Mouse (Mus musculus): ENCODE data around the gene C77080. TPM values are rescaled to one million over a fixed set of nuclear protein-coding genes. Genes with fewer than 3 reads are reported as not detected.

C77080 gene
- polyA plus RNA-seq, 1 experiment from 2014 or later: 8.3 TPM

DNA sequence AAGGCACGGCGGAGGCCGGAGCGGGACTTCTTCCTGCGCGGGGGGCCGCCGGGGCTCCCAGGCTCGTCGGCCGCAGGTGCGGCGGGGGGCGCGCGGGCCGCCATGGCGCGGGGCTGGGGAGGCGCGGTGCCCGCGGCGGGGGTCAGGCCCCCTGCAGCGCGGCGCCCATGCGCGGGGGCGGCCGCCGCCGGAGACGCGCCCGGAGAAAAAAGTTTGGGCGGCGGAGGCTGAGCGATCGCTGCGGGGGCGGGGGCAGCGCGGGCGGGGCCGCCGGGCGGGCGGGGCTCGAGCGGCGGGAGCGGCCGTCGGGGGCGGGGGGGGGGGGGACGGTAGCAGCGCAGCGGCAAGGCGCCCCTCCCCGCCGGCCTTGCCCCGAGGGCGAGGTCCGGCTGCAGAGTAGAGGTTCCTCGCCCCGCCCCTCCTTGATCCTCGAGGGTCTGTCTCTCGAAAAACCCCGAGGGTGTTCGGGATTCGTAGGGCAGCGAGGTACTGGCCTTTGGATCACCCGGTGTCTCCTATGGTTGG, 12.9 kb downstream of the C77080 start:
- no peaks in the 10 kb centered on the region for H3K9me3 ChIP-seq (replicated peaks)
- peak overlapping the region; percentile 67 for H3K9ac ChIP-seq
- no peak; the same call in 1 of the 2 replicates for ATAC-seq (replicated peaks; ENCODE audit: low FRiP score)
- no peaks in the 10 kb centered on the region for H3K36me3 ChIP-seq
- peak overlapping the region; percentile 96 for H3K4me2 ChIP-seq
- under 1% methylated on average over 33 of the region's 74 CpGs for WGBS
- peak overlapping the region; percentile 66 for H3K4me3 ChIP-seq (replicated peaks)
- H3K27ac ChIP-seq: no peak overlapping the region
- H3K4me1 ChIP-seq: peaks cover 61% of the 10 kb centered on the region
- peaks cover 35% of the 10 kb centered on the region for H3K27me3 ChIP-seq

DNA sequence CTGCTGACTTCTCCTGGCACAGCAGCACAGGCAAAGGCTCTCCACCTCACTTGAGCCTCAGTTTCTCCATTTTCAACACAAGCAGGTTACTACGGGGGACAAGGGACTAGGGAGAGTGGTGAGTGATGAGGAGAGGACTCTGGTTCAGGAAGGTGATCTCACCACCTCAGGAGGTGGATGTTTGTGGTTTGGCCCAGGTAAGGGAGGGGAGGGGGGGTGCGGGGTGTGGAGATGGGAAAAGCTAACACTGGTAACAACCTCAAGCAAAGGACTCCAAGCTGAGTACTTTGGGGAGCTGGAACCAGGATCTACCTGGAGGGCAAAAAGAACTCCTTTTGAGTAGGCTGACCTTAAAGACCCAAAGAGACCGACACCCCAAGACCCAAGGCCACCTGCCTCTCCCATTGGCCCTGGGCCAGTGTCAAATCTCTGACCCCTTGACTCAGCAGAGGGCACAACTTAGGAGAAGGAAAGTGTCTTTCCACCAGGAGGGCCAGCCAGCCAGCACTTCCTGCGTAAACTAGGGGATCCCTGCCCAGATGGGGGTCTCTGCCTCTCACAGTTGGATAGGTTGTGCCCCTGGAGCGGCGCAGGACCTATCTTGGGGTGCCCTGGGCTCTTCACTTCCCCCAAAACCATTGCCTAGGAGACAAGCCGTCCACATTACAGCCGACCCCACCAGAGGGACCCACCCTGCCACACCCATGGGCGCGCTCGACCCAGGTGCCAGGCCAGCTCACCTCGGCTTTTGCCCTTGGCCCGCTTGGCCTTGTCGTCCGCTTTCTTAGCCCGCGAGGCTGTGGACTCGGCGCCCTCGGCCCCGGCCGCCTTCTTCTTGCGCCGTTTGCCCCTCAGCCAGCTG, 13.6 kb downstream of the C77080 start:
- Histone ChIP-seq H3K4me1 (peaks cover 67% of the 10 kb centered on the region), H3K36me3 (no peaks in the 10 kb centered on the region), H3K4me3 (replicated peaks) (peak overlapping the region; percentile 66), H3K9ac (peak overlapping the region; percentile 67), H3K4me2 (peak overlapping the region; percentile 96), H3K9me3 (replicated peaks) (no peaks in the 10 kb centered on the region), H3K27me3 (peaks cover 35% of the 10 kb centered on the region), H3K27ac (no peak overlapping the region)
- 12% methylated on average over 24 of the region's 24 CpGs for WGBS
- ATAC-seq (replicated peaks; ENCODE audit: low FRiP score): no peak; the same call in 1 of the 2 replicates

DNA sequence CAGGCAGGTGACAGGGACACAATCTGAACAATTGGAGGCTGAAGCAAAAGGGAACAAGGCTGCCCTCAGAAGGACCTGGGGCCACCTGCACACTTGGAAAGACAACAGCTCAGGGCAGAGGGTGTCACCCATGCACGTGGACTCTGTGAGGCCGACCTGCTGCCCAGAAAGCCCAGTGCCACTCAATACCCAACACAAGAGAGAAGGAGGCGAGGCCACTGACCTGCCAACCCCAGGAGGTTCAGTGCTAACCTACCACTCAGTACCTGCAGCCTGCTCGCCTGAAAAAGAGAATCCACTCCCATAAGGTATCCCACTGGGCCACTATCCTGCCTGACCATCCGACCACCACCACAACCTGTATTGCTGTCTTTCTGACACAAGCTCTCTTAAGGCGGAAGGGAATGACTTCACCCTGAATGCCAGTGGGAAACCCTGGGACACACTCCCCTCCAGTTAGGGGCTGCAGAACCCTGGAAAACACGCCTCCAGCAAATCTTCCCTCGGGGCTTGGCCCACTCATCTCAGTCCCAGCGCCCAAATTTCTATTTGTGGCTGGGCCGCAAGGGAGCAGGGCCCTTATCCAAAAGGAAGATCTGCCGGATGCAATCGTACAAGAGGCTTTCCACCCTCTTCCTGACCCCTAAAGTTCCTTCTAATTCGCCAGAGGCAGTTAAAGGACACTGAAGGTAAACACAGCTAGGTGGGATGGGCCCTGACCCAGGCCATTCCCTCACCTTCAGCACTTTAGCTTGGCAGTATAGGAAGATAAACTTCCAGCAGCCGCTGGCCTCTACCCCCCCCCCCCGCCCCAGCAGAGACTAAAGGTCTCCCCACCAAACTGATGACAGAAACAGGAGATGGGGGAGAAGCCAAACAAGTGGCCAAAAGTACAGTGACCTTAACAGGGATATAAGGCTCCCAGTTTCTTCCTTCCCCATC, 14.6 kb downstream of the C77080 start:
- Histone ChIP-seq H3K27ac (no peak overlapping the region), H3K4me3 (replicated peaks) (0 out of 2 replicates have a peak overlapping the region, but pooled peaks have one; percentile 15), H3K4me1 (peaks cover 70% of the 10 kb centered on the region), H3K4me2 (peak overlapping the region; percentile 96), H3K9me3 (replicated peaks) (no peaks in the 10 kb centered on the region), H3K9ac (no peak overlapping the region; the same call in 1 of the 2 replicates), H3K36me3 (no peaks in the 10 kb centered on the region), H3K27me3 (peaks cover 35% of the 10 kb centered on the region)
- no peak for ATAC-seq (replicated peaks; ENCODE audit: low FRiP score)
- 40% methylated on average over 15 of the region's 15 CpGs for WGBS

DNA sequence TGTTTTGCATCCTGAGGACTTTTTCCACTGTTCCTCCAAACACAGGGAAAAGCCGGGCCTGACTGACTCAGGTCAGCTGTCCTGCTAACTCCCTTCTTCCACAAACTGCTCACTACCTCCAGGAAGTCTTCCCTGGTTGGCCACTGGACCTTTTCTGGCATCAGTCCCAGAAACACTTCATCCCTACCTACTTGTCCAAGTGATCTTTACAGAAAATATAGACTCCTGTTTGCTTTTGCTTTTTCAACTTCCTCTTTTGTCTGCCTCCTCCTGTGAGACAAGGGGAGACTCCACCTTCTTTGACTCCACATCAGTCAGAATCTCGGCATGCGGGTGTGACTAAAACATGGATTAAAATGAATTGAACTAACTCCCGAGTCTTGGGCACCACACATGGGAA, 16.4 kb downstream of the C77080 start:
- Histone ChIP-seq H3K4me3 (replicated peaks) (no peak overlapping the region), H3K4me1 (peaks cover 62% of the 10 kb centered on the region), H3K27me3 (peaks cover 23% of the 10 kb centered on the region), H3K9me3 (replicated peaks) (no peaks in the 10 kb centered on the region), H3K27ac (no peak overlapping the region), H3K9ac (no peak overlapping the region), H3K36me3 (no peaks in the 10 kb centered on the region), H3K4me2 (no peak overlapping the region)
- no peak for ATAC-seq (replicated peaks; ENCODE audit: low FRiP score)
- whole genome bisulfite sequencing: 49% methylated on average over 4 of the region's 4 CpGs

DNA sequence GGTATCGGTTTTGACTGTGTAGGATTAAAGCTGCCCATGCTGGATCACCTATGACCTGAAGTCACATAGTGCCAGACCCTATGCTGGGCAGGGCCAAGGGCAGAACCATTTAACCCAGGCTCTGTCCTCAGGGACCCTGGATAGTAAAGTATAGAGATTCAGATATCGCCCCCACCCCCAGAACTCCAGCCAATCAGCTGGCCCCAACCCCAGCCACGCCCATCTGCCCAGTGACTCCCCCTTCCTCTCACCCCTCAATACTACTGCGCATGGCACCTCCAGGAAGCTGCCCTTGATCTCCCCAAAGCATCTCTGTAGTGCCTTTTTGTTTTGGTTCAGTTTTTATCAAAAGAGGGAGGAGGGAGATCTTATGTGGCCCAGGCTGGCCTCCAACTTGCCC, 18.4 kb downstream of the C77080 start:
- Histone ChIP-seq H3K36me3 (no peaks in the 10 kb centered on the region), H3K9ac (no peak overlapping the region), H3K4me1 (peaks cover 69% of the 10 kb centered on the region), H3K27me3 (peaks cover 11% of the 10 kb centered on the region), H3K4me2 (no peak overlapping the region), H3K27ac (peak overlapping the region; percentile 46; the same call in 1 of the 2 replicates), H3K9me3 (replicated peaks) (no peaks in the 10 kb centered on the region), H3K4me3 (replicated peaks) (no peak overlapping the region)
- ATAC-seq (replicated peaks; ENCODE audit: low FRiP score): no peak
- 38% methylated on average over 4 of the region's 4 CpGs for WGBS

DNA sequence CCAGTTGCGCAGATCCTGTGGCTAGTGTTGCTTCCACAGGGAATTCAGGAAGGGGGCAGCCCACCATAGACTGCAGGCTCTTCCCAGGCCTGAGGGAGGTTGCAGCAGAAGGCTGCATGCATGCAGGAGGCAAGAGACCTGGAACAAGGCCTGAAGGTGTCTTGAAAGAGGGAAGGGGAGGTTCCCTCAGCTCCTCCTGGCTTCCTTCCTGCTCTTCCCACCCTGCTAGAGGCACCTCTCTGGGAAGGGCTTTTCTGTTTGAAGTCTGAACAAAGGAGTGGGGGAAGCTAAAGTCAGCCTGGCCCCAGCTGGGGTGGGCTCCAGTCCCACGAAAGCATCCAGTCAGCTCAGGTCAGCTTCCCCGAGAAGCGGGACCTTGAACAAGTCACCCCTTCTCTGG, 18.9 kb downstream of the C77080 start:
- H3K4me3 ChIP-seq (replicated peaks): no peak overlapping the region
- H3K27me3 ChIP-seq: peaks cover 6% of the 10 kb centered on the region; the same call in 1 of the 2 replicates
- no peak overlapping the region for H3K9ac ChIP-seq
- H3K27ac ChIP-seq: peak overlapping the region; percentile 46; the same call in 1 of the 2 replicates
- no peaks in the 10 kb centered on the region for H3K36me3 ChIP-seq
- peaks cover 69% of the 10 kb centered on the region for H3K4me1 ChIP-seq
- WGBS: 45% methylated on average over 4 of the region's 4 CpGs
- H3K4me2 ChIP-seq: no peak overlapping the region
- no peaks in the 10 kb centered on the region for H3K9me3 ChIP-seq (replicated peaks)
- no peak for ATAC-seq (replicated peaks; ENCODE audit: low FRiP score)

DNA sequence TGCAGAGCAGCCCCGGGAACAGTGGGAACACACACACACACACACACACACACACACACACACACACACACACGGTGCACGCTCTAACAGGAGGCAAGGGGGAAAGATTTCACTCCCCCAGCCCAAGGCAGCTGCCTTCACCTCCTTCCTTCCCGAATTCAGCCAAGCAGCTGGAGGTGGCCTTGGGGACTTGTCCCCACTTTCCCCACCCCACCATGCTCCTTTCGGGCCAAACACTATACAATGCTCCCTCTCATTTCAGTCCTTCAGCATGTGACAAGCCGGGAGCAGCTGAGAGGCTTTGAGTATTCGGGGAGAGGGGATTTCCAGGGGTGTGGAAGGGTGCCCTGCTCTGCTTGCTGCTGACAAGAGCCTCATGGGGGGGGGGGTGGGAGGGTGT, 19.3 kb downstream of the C77080 start:
- Histone ChIP-seq H3K27ac (peak overlapping the region; percentile 46; the same call in 1 of the 2 replicates), H3K9ac (no peak overlapping the region), H3K4me1 (peaks cover 69% of the 10 kb centered on the region), H3K27me3 (0 out of 2 replicates have a peak, but pooled peaks cover 3% of the 10 kb centered on the region), H3K4me2 (no peak overlapping the region), H3K36me3 (no peaks in the 10 kb centered on the region), H3K9me3 (replicated peaks) (no peaks in the 10 kb centered on the region), H3K4me3 (replicated peaks) (no peak overlapping the region)
- ATAC-seq (replicated peaks; ENCODE audit: low FRiP score): no peak
- WGBS: 31% methylated on average over 7 of the region's 7 CpGs

DNA sequence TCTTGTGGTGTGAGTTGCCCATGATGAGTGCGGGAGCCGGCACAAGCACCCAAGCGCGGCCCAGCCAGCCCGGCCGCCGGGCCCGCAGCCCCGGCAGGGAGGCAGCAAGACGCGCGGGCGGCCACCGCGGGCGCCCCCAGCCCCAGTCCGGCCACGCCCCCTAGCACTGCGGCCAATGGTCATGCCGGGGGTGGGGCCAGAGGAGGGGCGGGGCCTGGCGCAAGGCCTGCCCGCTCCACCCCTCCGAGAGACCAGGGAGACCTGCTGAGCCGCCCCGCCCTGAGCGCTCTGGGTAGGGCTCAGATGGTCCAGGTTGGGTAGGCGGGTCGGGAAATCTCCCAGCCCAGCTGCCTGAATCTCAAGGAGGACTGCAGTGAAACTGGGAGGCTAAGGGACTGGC, 22.1 kb downstream of the C77080 start:
- Histone ChIP-seq H3K4me3 (replicated peaks) (peak overlapping the region; percentile 74), H3K36me3 (no peaks in the 10 kb centered on the region), H3K9ac (peak overlapping the region; percentile 69), H3K9me3 (replicated peaks) (no peaks in the 10 kb centered on the region), H3K27ac (peak overlapping the region; percentile 82), H3K4me1 (peaks cover 73% of the 10 kb centered on the region), H3K4me2 (peak overlapping the region; percentile 94), H3K27me3 (no peaks in the 10 kb centered on the region)
- peak; percentile 90 for ATAC-seq (replicated peaks; ENCODE audit: low FRiP score)
- under 1% methylated on average over 28 of the region's 29 CpGs for WGBS

DNA sequence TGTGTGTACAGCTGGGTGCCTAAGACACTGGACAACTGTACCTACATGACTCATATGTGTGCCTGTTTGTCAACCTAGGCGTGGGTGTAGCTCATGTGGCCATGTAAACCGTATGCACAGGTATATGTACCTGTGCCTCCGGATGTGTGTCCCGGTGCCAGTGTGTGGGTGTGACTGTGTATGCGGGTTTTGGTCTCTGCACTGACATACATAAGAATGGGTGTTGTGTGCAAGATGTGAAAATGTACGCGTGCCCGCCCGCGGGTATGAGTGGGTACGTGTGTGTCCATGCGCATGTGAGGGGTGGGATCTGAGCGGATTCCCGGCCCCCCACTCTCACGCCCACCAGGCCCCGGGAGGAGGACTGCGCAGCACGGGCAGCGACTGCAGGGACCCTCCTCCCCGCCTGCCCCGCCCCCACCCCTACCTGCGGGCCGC, 22.6 kb downstream of the C77080 start:
- peak overlapping the region; percentile 82 for H3K27ac ChIP-seq
- WGBS: under 1% methylated on average over 22 of the region's 23 CpGs

DNA sequence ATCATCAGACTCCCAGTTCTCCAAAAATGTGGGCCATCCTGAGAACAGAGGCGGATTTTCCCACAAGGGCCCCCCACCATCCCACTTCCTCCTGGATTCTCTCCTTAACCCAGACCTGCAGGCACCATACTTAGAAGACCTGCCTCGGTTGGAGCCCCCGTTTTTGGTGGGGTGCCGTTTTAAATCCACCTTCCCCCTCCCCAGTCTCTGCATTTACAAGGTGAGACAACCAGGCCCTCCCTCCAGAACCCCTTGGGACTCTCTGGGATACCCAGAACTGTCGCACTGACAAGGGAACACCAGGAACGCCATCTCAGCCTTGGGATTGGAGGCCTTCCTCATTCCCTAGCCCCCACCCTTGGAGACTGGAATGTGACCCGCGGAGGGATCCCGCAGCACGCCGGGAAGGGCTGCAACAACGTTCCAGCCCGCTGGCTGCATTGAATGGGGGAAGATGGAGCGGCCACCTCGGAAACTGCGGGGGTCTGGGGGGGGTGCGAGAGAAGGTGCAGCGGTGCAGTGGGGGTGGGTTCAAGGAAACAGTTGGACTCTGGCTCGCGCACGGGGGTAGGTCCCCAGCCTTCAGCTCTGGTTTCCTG, 23.3 kb downstream of the C77080 start:
- H3K36me3 ChIP-seq: no peaks in the 10 kb centered on the region
- peak overlapping the region; percentile 74 for H3K4me3 ChIP-seq (replicated peaks)
- peak; percentile 24; the same call in 1 of the 2 replicates for ATAC-seq (replicated peaks; ENCODE audit: low FRiP score)
- peak overlapping the region; percentile 82 for H3K27ac ChIP-seq
- H3K4me1 ChIP-seq: peaks cover 78% of the 10 kb centered on the region
- H3K4me2 ChIP-seq: peak overlapping the region; percentile 94
- H3K9ac ChIP-seq: peak overlapping the region; percentile 69
- no peaks in the 10 kb centered on the region for H3K9me3 ChIP-seq (replicated peaks)
- WGBS: 8% methylated on average over 21 of the region's 21 CpGs
- H3K27me3 ChIP-seq: no peaks in the 10 kb centered on the region

More for the DNA sequence above, 22.6 kb downstream of the C77080 start:
- H3K36me3 ChIP-seq: no peaks in the 10 kb centered on the region
- no peaks in the 10 kb centered on the region for H3K9me3 ChIP-seq (replicated peaks)
- H3K4me1 ChIP-seq: peaks cover 74% of the 10 kb centered on the region
- H3K27me3 ChIP-seq: no peaks in the 10 kb centered on the region
- peak overlapping the region; percentile 94 for H3K4me2 ChIP-seq
- peak overlapping the region; percentile 74 for H3K4me3 ChIP-seq (replicated peaks)
- peak overlapping the region; percentile 69 for H3K9ac ChIP-seq
- ATAC-seq (replicated peaks; ENCODE audit: low FRiP score): peak; percentile 23

DNA sequence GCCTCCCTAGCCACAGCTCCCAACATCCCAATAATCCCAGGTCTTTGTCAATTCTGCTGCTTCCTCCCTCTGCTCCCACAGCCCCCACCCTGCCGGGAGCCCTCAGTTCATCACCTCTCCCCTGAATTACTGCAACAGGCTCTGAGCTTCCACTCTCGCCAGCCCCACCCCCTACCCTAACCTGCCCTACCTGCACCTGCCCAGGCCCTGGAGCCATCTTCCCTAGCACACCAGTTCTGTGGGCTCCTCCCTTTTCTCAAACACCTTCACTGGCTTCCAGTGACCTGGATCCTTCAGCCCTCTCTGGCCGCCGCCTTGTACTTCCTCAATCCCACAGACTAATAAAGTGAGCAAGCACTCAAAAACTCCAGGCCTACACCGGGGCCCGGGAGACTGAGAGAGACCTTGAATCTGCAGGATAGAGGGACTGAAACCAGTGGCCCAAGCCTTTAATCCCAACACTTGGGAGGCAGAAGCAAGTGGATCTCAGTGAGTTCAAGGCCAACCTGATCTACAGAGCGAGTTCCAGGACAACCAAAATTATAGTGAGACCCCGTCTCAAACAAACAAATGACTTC, 24.9 kb downstream of the C77080 start:
- H3K9ac ChIP-seq: no peak overlapping the region
- no peak overlapping the region for H3K4me3 ChIP-seq (replicated peaks)
- peak overlapping the region; percentile 2; the same call in 1 of the 2 replicates for H3K4me2 ChIP-seq
- no peaks in the 10 kb centered on the region for H3K27me3 ChIP-seq
- WGBS: 70% methylated on average over 8 of the region's 8 CpGs
- no peak for ATAC-seq (replicated peaks; ENCODE audit: low FRiP score)
- no peaks in the 10 kb centered on the region for H3K9me3 ChIP-seq (replicated peaks)
- H3K36me3 ChIP-seq: no peaks in the 10 kb centered on the region
- peak overlapping the region; percentile 78 for H3K27ac ChIP-seq
- H3K4me1 ChIP-seq: peaks cover 78% of the 10 kb centered on the region

All from kidney, embryonic 15.5 days (tissue).